Mouse (Mus musculus) gastrocnemius, adult 2 months (tissue): Measurements from ENCODE around the gene Gtpbp2. TPM values are rescaled to one million over a fixed set of nuclear protein-coding genes. Genes with fewer than 3 reads are reported as not detected.

Source experiments
- DNase-seq: peaks from one replicate; pipeline ENCODE4 v3.0.0; 2022
- H3K27ac ChIP-seq: fragments of 200-600 bp; 2 replicates; pipeline ENCODE4 v1.8.1; 2022; ENCODE audit warnings: mild to moderate bottlenecking
- H3K4me3 ChIP-seq: fragments of 200-600 bp; 2 replicates; pipeline ENCODE4 v1.8.1; 2022; ENCODE audit warnings: mild to moderate bottlenecking, moderate library complexity
- CTCF ChIP-seq: fragments of 200-600 bp; IDR thresholded peaks from 2 replicates; pipeline ENCODE4 v1.8.1; 2022; ENCODE audit warnings: antibody characterized with exemption, mild to moderate bottlenecking, moderate library complexity
- intact Hi-C: fragments of 180-260 bp; cut with DNase I; formaldehyde crosslinking; loops from one replicate; pipeline ENCODE4 v1.15.1; 2025
- total RNA-seq, 2 experiments: library from RNA; stranded (reverse); gene quantifications; 2 replicates each; pipeline ENCODE4 v1.2.3; 2021

The Gtpbp2 gene
- total RNA-seq, 2 experiments from 2014 or later, result 52.7 to 55.2 TPM

- H3K27ac ChIP-seq, result no peak overlapping the region
- peak; percentile 43 for TF ChIP-seq CTCF
- intact Hi-C loops, result no loop called here
- H3K4me3 ChIP-seq, result no peak overlapping the region
- no peak for DNase-seq
Measured at GRCm38 (mm10) chr17:46182273-46182672, 21.4 kb downstream of the Gtpbp2 start.

GRCm38 (mm10) chr17:46188829-46189228, 28.0 kb downstream of the Gtpbp2 start:
- intact Hi-C loops, result no loop called here
- DNase-seq, result no peak

GRCm38 (mm10) chr17:46201151-46201550, 40.3 kb downstream of the Gtpbp2 start:
- Histone ChIP-seq H3K4me3 (peak overlapping the region; percentile 89), H3K27ac (peak overlapping the region; percentile 94)
- no peak for TF ChIP-seq CTCF
- intact Hi-C loops, result no loop called here
- no peak for DNase-seq

More at GRCm38 (mm10) chr17:46188829-46189228, 28.0 kb downstream of the Gtpbp2 start:
- no peak overlapping the region for H3K27ac ChIP-seq
- no peak overlapping the region for H3K4me3 ChIP-seq
- no peak for TF ChIP-seq CTCF

- peak; percentile 12; the same call in 1 of the 2 replicates for TF ChIP-seq CTCF
- peak within 1 kb of the TSS; percentile 89 for H3K4me3 ChIP-seq
- intact Hi-C loops, result no loop called here
- DNase-seq, result peak; percentile 96
- peak within 1 kb of the TSS; percentile 94 for H3K27ac ChIP-seq
Measured at GRCm38 (mm10) chr17:46202421-46203071, 41.7 kb downstream of the Gtpbp2 start, which contains the start of the genes Polh and Xpo5. Gene Polh (minus strand): TSS chr17:46202645. Gene Xpo5 (plus strand): TSS chr17:46202782.

- intact Hi-C loops, result no loop called here
- peak; percentile 45 for DNase-seq
Measured at GRCm38 (mm10) chr17:46203078-46203477, 42.2 kb downstream of the Gtpbp2 start.

GRCm38 (mm10) chr17:46206676-46207075, 45.8 kb downstream of the Gtpbp2 start:
- Histone ChIP-seq H3K4me3 (no peak overlapping the region), H3K27ac (no peak overlapping the region)
- no peak for TF ChIP-seq CTCF
- no peak for DNase-seq
- intact Hi-C loops, result no loop called here

More at GRCm38 (mm10) chr17:46203078-46203477, 42.2 kb downstream of the Gtpbp2 start:
- no peak for TF ChIP-seq CTCF
- Histone ChIP-seq H3K27ac (peak overlapping the region; percentile 94), H3K4me3 (peak overlapping the region; percentile 89)

GRCm38 (mm10) chr17:46210550-46210949, 49.7 kb downstream of the Gtpbp2 start:
- intact Hi-C loops, result no loop called here
- no peak overlapping the region for H3K27ac ChIP-seq
- TF ChIP-seq CTCF, result no peak

More at GRCm38 (mm10) chr17:46210550-46210949, 49.7 kb downstream of the Gtpbp2 start:
- no peak overlapping the region for H3K4me3 ChIP-seq
- DNase-seq, result no peak

Other genes starting within 250 kb of the Gtpbp2 start
- 100 to 1,000 TPM; 135 to 219 TPM for gene Vegfa, start 128.7 kb upstream of the Gtpbp2 start, total RNA-seq
- gene Mrps18a, start 50.0 kb upstream of the Gtpbp2 start, total RNA-seq, result 100 to 1,000 TPM in 1 of 2 experiments, 10 to 100 TPM in 1; 84.2 to 104 TPM
- gene Rsph9, start 16.8 kb upstream of the Gtpbp2 start, total RNA-seq, result under 1 TPM; 0.47 to 0.61 TPM
- gene Mad2l1bp, start 7.5 kb upstream of the Gtpbp2 start, total RNA-seq, result 10 to 100 TPM; 20.8 to 25.1 TPM
- 10 to 100 TPM; 11.8 to 14.1 TPM for gene Polh, start 41.6 kb downstream of the Gtpbp2 start, total RNA-seq
- 10 to 100 TPM; 10.8 to 12.2 TPM for gene Xpo5, start 41.8 kb downstream of the Gtpbp2 start, total RNA-seq
- 10 to 100 TPM; 13.7 to 14.5 TPM for gene Polr1c, start 87.0 kb downstream of the Gtpbp2 start, total RNA-seq
- gene Yipf3, start 87.0 kb downstream of the Gtpbp2 start, total RNA-seq, result 10 to 100 TPM; 55.8 to 59.5 TPM
- under 1 TPM in 1 of 2 experiments, not detected in 1; 0.14 TPM for gene Lrrc73, start 92.5 kb downstream of the Gtpbp2 start, total RNA-seq
- 10 to 100 TPM; 37.2 to 43.8 TPM for gene Tjap1, start 122.0 kb downstream of the Gtpbp2 start, total RNA-seq
- gene Dlk2, start 136.4 kb downstream of the Gtpbp2 start, total RNA-seq, result not detected
- gene Abcc10, start 167.3 kb downstream of the Gtpbp2 start, total RNA-seq, result 1 to 10 TPM; 2.4 to 2.9 TPM
- 10 to 100 TPM; 14.1 to 17.4 TPM for gene Zfp318, start 222.7 kb downstream of the Gtpbp2 start, total RNA-seq